Mouse (Mus musculus) forebrain, embryonic 16.5 days (tissue): ENCODE results near the gene Fitm2. TPM values are rescaled to one million over a fixed set of nuclear protein-coding genes. Genes with fewer than 3 reads are reported as not detected.

Experiments
- ATAC-seq: fragments of 200-750 bp; cut with Nextera tagmentation; 2 replicates; pipeline ENCODE4 v1.8.0; 2017; ENCODE audit warnings: mild to moderate bottlenecking, moderate library complexity
- H3K27ac ChIP-seq: fragments of 300-500 bp; sonication (generic); 2 replicates; pipeline ENCODE4 v1.5.1; 2014; ENCODE audit warnings: low read length, control low read depth
- H3K27me3 ChIP-seq: fragments of 300-500 bp; sonication (generic); replicated peaks from 2 replicates; pipeline ENCODE4 v1.6.1; 2014; ENCODE audit warnings: low read length; ENCODE audit not compliant: control insufficient read depth, insufficient read depth
- H3K36me3 ChIP-seq: fragments of 300-500 bp; sonication (generic); 2 replicates; pipeline ENCODE4 v1.6.1; 2014; ENCODE audit not compliant: control insufficient read depth, insufficient read depth
- H3K4me1 ChIP-seq: fragments of 300-500 bp; sonication (generic); replicated peaks from 2 replicates; pipeline ENCODE4 v1.6.1; 2014; ENCODE audit warnings: low read length; ENCODE audit not compliant: control insufficient read depth, insufficient read depth
- H3K4me2 ChIP-seq: fragments of 300-500 bp; sonication (generic); 2 replicates; pipeline ENCODE4 v1.6.1; 2014; ENCODE audit warnings: mild to moderate bottlenecking, low read length, control low read depth
- H3K4me3 ChIP-seq: fragments of 300-500 bp; sonication (generic); replicated peaks from 2 replicates; pipeline ENCODE4 v1.5.1; 2014; ENCODE audit warnings: mild to moderate bottlenecking, low read length, control low read depth
- H3K9ac ChIP-seq: fragments of 300-500 bp; sonication (generic); replicated peaks from 2 replicates; pipeline ENCODE4 v1.6.1; 2014; ENCODE audit warnings: low read depth, low read length, control low read depth
- H3K9me3 ChIP-seq: fragments of 300-500 bp; sonication (generic); 2 replicates; pipeline ENCODE4 v1.6.1; 2016; ENCODE audit warnings: low read length; ENCODE audit not compliant: control insufficient read depth
- WGBS: fragments of 180-500 bp; shearing (Covaris S2); extraction: QIAGEN DNeasy Blood & Tissue Kit; methylation state at CpG from one replicate; pipeline ENCODE4 v1.1.7; 2014; 5-methylcytosine and 5-hydroxymethylcytosine counted together
- polyA plus RNA-seq: library from polyadenylated mRNA; unstranded; fragments of >200 nt; fragmentation: Nextera tagmentation; extraction: Ambion mirVana; gene quantifications from 2 replicates; pipeline ENCODE4 v1.2.1, GENCODE M21; 2015

The Fitm2 gene
- polyA plus RNA-seq, 1 experiment from 2014 or later: 15.4 TPM

DNA sequence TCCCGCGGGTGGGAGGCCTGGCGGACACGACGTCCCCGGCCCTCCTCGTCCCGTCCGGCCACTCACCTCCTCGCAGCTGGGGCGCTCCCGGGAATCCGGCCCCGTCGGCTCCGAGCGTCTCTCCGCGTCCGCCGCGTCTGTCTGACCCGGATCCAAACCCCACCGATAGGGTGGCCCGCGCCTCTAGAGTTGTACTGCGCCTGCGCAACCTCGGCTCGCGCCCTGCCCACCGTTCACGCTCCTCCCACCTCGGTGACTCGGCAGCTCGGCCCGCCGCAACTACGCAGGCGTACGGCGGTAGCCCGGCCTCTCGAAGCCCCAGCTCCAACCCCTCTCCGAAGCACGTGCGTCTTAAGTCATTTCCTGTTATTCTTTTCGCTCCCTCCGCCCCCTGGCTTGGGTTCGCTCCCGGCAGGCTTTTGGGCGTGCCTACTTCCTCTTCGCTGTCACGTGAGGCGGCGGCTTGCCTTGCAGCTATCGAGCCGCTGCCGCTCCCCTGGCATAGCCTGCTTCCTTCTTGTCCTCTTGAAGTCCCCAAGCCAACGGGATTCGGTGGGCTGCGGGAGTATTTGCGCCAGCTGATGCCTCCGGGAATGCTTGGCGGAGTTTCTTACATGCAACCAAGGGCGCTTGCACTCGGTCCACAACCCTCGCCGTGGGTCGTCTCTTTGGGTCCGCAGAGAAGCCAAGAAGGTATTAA is 52.9 kb downstream of the Fitm2 start:
- Histone ChIP-seq H3K4me3 (peak overlapping the region; percentile 94), H3K9ac (peak overlapping the region; percentile 85), H3K27ac (peak overlapping the region; percentile 88), H3K4me1 (peaks cover 28% of the 10 kb centered on the region), H3K27me3 (no peaks in the 10 kb centered on the region), H3K9me3 (no peaks in the 10 kb centered on the region), H3K4me2 (peak overlapping the region; percentile 82), H3K36me3 (peaks cover 3% of the 10 kb centered on the region)
- peak; percentile 100 for ATAC-seq
- WGBS: under 1% methylated on average over 71 of the region's 71 CpGs

DNA sequence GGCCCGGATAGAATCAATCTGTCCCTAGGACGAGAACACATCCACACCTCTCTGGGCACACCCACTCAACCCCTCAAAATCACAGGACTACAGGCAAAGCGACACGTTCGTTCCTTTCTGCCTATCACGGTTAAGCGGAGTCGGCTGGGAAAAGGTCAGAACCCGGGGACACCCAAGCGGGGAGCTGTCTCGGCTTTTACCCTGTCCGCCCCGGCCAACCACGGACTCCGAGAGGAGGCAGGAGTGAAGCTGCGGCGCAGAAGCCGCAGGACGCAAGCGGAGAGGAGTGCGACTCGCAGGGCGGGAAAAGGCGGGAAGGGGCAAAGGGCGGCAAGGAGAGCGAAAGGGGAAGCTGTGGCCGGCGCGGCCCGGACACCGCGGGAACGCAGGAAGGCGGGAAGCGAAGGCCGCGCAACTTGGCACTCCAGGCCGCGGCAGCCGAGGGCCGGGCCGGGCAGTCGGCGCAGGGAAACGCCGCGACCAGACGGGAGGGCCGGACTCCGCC is 53.5 kb downstream of the Fitm2 start:
- WGBS: under 1% methylated on average over 50 of the region's 50 CpGs
- H3K36me3 ChIP-seq: peaks cover 3% of the 10 kb centered on the region
- H3K9ac ChIP-seq: peak overlapping the region; percentile 85
- peak; percentile 37 for ATAC-seq
- H3K9me3 ChIP-seq: no peaks in the 10 kb centered on the region
- H3K4me1 ChIP-seq: peaks cover 28% of the 10 kb centered on the region
- peak overlapping the region; percentile 11; the same call in 1 of the 2 replicates for H3K27ac ChIP-seq
- peak overlapping the region; percentile 94 for H3K4me3 ChIP-seq
- H3K27me3 ChIP-seq: no peaks in the 10 kb centered on the region
- H3K4me2 ChIP-seq: peak overlapping the region; percentile 68

DNA sequence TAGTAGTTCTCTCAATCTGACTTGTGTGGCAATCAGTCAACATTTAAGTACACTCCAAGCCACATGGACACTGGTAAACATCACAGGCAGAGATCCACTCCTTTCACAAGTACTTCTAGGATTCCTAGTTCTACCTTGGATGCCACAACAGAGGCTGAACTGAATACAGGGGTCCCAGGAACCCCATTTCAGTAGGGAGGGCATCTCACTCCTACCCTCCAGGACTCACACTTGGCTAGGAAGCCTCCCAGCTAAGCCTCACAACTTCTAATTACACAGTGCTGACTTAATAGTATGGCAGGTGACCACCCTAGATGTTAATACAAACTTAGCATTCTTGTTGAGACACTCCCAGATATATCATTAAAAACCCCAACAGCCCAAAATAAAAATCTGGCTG is 54.6 kb downstream of the Fitm2 start:
- H3K36me3 ChIP-seq: peaks cover 3% of the 10 kb centered on the region
- H3K9me3 ChIP-seq: no peaks in the 10 kb centered on the region
- peak overlapping the region; percentile 68 for H3K4me2 ChIP-seq
- no peak for ATAC-seq
- H3K27ac ChIP-seq: no peak overlapping the region
- H3K9ac ChIP-seq: no peak overlapping the region
- no peaks in the 10 kb centered on the region for H3K27me3 ChIP-seq
- H3K4me3 ChIP-seq: no peak overlapping the region; the same call in none of the 2 replicates
- peaks cover 28% of the 10 kb centered on the region for H3K4me1 ChIP-seq

DNA sequence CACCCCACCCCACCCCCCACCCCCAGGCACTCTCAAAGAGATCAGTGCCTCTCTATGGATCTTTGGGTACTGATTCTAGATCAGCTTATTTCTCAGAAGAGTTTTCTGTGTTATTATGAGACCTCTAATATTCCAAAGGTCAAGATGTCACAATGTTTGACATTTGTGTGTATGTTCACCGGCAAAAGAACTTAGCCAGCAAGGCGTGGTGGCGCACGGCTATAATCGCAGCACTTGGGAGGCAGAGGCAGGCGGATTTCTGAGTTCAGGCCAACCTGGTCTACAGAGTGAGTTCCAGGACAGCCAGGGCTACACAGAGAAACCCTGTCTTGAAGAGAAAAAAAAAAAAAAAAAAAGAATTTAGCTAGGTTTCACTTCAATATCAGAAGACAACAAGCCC is 55.4 kb downstream of the Fitm2 start:
- Histone ChIP-seq H3K27ac (no peak overlapping the region), H3K9me3 (no peaks in the 10 kb centered on the region), H3K27me3 (no peaks in the 10 kb centered on the region), H3K4me1 (peaks cover 28% of the 10 kb centered on the region), H3K4me2 (no peak overlapping the region), H3K36me3 (peaks cover 3% of the 10 kb centered on the region; the same call in 1 of the 2 replicates), H3K4me3 (no peak overlapping the region), H3K9ac (no peak overlapping the region)
- no peak for ATAC-seq
- WGBS: 94% methylated on average over 6 of the region's 6 CpGs

Other genes starting within 250 kb of the Fitm2 start
- 0.20 and 0.28 TPM in 2 replicates for gene Jph2, start 74.6 kb downstream of the Fitm2 start, polyA plus RNA-seq
- 77.3 and 77.4 TPM in 2 replicates for gene Oser1, start 47.9 kb downstream of the Fitm2 start, polyA plus RNA-seq
- gene Gdap1l1, start 34.2 kb downstream of the Fitm2 start, polyA plus RNA-seq: 103 and 124 TPM in 2 replicates
- gene R3hdml, start 19.7 kb upstream of the Fitm2 start, polyA plus RNA-seq: not detected in 2 replicates
- 0.08 TPM in 1 of 2 replicates, not detected in the other for gene Hnf4a, start 34.2 kb upstream of the Fitm2 start, polyA plus RNA-seq
- gene Ttpal, start 129.7 kb upstream of the Fitm2 start, polyA plus RNA-seq: 44.1 and 46.4 TPM in 2 replicates
- gene Serinc3, start 172.5 kb upstream of the Fitm2 start, polyA plus RNA-seq: 31.4 and 34.3 TPM in 2 replicates
- gene Pkig, start 185.8 kb upstream of the Fitm2 start, polyA plus RNA-seq: 153 and 159 TPM in 2 replicates